Mouse (Mus musculus): Measurements from ENCODE around the gene Nlrx1. TPM values are rescaled to one million over a fixed set of nuclear protein-coding genes. Genes with fewer than 3 reads are reported as not detected.

The Nlrx1 gene
- polyA plus RNA-seq, 1 experiment: 8.4 TPM

DNA sequence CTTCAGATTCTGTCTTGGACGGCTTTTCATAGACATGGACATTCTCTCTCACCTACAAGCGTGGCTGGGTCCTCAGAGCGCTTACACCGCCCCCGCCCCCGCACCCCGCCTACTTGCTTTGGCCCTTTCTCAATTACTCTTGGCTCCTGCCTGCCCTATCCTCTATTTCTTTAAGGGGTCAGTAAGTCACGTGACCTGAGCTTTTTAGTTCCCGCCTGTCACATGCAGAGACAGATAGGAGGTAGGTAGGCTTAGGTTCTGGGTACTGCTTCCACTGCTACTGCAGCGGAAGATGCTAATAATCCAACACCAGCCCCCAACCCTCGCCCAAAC, 20.5 kb upstream of the Nlrx1 start:
- H3K4me3 ChIP-seq (ENCODE audit: extremely low read depth, insufficient read depth, insufficient read length): no peak overlapping the region
- no peak for DNase-seq (ENCODE audit: low read depth in 1 of 2, low spot score in 2 of 2)

GRCm38 (mm10) chr9:44288076-44288958, 19.9 kb upstream of the Nlrx1 start, which contains the start of gene Abcg4:
Abcg4 (minus strand) TSS chr9:44288615.
- H3K36me3 ChIP-seq (ENCODE audit: control insufficient read depth, insufficient read depth, low read length): peaks cover 5% of the 10 kb centered on the region; the same call in 1 of the 2 replicates
- H3K27me3 ChIP-seq (ENCODE audit: control insufficient read depth, insufficient read depth, low read length): peaks cover 23% of the 10 kb centered on the region
- 5% methylated on average over 38 of the region's 38 CpGs for WGBS
- peak within 1 kb of the TSS; percentile 47; the same call in 1 of the 2 replicates for H3K27ac ChIP-seq (ENCODE audit: insufficient read depth, low read length)
- DNase-seq (ENCODE audit: low read depth in 1 of 2, low spot score in 2 of 2): no peak
- TF ChIP-seq POLR2A (IDR thresholded peaks at IDR 0.05; ENCODE audit: low read depth, low read length) (no peak), CTCF (IDR thresholded peaks at IDR 0.05; ENCODE audit: extremely low read depth, insufficient read depth, insufficient read length, insufficient replicate concordance) (no peak)
- peak within 1 kb of the TSS; percentile 54 for H3K4me3 ChIP-seq (ENCODE audit: extremely low read depth, insufficient read depth, insufficient read length)
- peaks cover 15% of the 10 kb centered on the region for H3K4me1 ChIP-seq (ENCODE audit: control insufficient read depth, insufficient read depth, insufficient read length)

More for the DNA sequence above, 20.5 kb upstream of the Nlrx1 start:
- H3K36me3 ChIP-seq (ENCODE audit: control insufficient read depth, insufficient read depth, low read length): peaks cover 7% of the 10 kb centered on the region
- H3K27me3 ChIP-seq (ENCODE audit: control insufficient read depth, insufficient read depth, low read length): peaks cover 23% of the 10 kb centered on the region
- TF ChIP-seq CTCF (IDR thresholded peaks at IDR 0.05; ENCODE audit: extremely low read depth, insufficient read depth, insufficient read length, insufficient replicate concordance) (no peak), POLR2A (IDR thresholded peaks at IDR 0.05; ENCODE audit: low read depth, low read length) (no peak)
- 51% methylated on average over 11 of the region's 11 CpGs for WGBS
- peaks cover 15% of the 10 kb centered on the region for H3K4me1 ChIP-seq (ENCODE audit: control insufficient read depth, insufficient read depth, insufficient read length)
- 0 out of 2 replicates have a peak overlapping the region, but pooled peaks have one; percentile 47 for H3K27ac ChIP-seq (ENCODE audit: insufficient read depth, low read length)

DNA sequence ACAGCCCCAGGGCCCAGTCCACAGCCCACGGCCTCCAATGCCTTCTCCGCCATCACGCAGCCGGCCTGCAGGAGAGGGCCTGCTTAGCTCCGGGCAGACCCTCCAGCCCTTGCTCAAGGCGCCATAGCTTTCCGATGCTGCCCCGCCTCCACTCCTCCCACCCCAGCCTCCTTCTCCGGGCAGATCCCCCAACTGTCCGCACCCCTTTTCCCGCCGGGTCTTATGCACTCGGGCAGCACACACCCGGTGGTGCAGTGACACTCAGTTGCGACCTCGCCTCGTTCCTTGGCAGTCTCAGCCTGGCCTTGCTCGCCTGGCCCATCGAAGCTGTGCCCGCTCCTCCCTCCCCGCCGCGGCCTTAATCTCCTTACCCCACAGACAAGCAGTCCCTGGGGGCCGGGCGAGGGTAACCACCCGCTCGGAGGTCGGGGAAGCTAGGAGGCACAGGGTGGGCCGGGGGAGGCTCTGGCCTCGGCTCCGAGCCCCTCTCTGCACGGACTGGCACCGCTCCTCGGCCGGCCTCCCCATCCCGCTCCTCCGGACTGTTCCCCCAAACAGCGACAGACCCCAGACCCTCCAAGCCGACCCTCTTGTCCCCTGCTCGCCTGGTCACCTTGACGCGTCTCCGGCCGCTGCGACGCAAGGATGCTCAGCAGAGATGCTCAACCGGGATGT, 19.1 kb upstream of the Nlrx1 start:
- WGBS: 6% methylated on average over 47 of the region's 47 CpGs
- no peak for TF ChIP-seq CTCF (IDR thresholded peaks at IDR 0.05; ENCODE audit: extremely low read depth, insufficient read depth, insufficient read length, insufficient replicate concordance)
- TF ChIP-seq POLR2A (IDR thresholded peaks at IDR 0.05; ENCODE audit: low read depth, low read length): no peak
- Histone ChIP-seq H3K4me1 (ENCODE audit: control insufficient read depth, insufficient read depth, insufficient read length) (peaks cover 15% of the 10 kb centered on the region), H3K4me3 (ENCODE audit: extremely low read depth, insufficient read depth, insufficient read length) (peak overlapping the region; percentile 54), H3K27ac (ENCODE audit: insufficient read depth, low read length) (no peak overlapping the region), H3K36me3 (ENCODE audit: control insufficient read depth, insufficient read depth, low read length) (peaks cover 5% of the 10 kb centered on the region; the same call in 1 of the 2 replicates), H3K27me3 (ENCODE audit: control insufficient read depth, insufficient read depth, low read length) (peaks cover 23% of the 10 kb centered on the region)
- DNase-seq (ENCODE audit: low read depth in 1 of 2, low spot score in 2 of 2): no peak

GRCm38 (mm10) chr9:44287003-44287400, 18.6 kb upstream of the Nlrx1 start:
- WGBS: 13% methylated on average over 11 of the region's 11 CpGs
- H3K4me1 ChIP-seq (ENCODE audit: control insufficient read depth, insufficient read depth, insufficient read length): peaks cover 15% of the 10 kb centered on the region
- H3K27ac ChIP-seq (ENCODE audit: insufficient read depth, low read length): no peak overlapping the region
- DNase-seq (ENCODE audit: low read depth in 1 of 2, low spot score in 2 of 2): no peak
- H3K27me3 ChIP-seq (ENCODE audit: control insufficient read depth, insufficient read depth, low read length): peaks cover 23% of the 10 kb centered on the region
- TF ChIP-seq POLR2A (IDR thresholded peaks at IDR 0.05; ENCODE audit: low read depth, low read length) (no peak), CTCF (IDR thresholded peaks at IDR 0.05; ENCODE audit: extremely low read depth, insufficient read depth, insufficient read length, insufficient replicate concordance) (no peak)
- H3K36me3 ChIP-seq (ENCODE audit: control insufficient read depth, insufficient read depth, low read length): peaks cover 5% of the 10 kb centered on the region; the same call in 1 of the 2 replicates
- H3K4me3 ChIP-seq (ENCODE audit: extremely low read depth, insufficient read depth, insufficient read length): peak overlapping the region; percentile 54; the same call in 1 of the 2 replicates

GRCm38 (mm10) chr9:44286256-44286850, 18.0 kb upstream of the Nlrx1 start:
- Histone ChIP-seq H3K4me3 (ENCODE audit: extremely low read depth, insufficient read depth, insufficient read length) (no peak overlapping the region; the same call in 1 of the 2 replicates), H3K27ac (ENCODE audit: insufficient read depth, low read length) (no peak overlapping the region), H3K4me1 (ENCODE audit: control insufficient read depth, insufficient read depth, insufficient read length) (peaks cover 15% of the 10 kb centered on the region), H3K27me3 (ENCODE audit: control insufficient read depth, insufficient read depth, low read length) (peaks cover 23% of the 10 kb centered on the region), H3K36me3 (ENCODE audit: control insufficient read depth, insufficient read depth, low read length) (peaks cover 3% of the 10 kb centered on the region; the same call in 1 of the 2 replicates)
- no peak for DNase-seq (ENCODE audit: low read depth in 1 of 2, low spot score in 2 of 2)
- TF ChIP-seq CTCF (IDR thresholded peaks at IDR 0.05; ENCODE audit: extremely low read depth, insufficient read depth, insufficient read length, insufficient replicate concordance): no peak
- no peak for TF ChIP-seq POLR2A (IDR thresholded peaks at IDR 0.05; ENCODE audit: low read depth, low read length)
- WGBS: 20% methylated on average over 6 of the region's 6 CpGs

DNA sequence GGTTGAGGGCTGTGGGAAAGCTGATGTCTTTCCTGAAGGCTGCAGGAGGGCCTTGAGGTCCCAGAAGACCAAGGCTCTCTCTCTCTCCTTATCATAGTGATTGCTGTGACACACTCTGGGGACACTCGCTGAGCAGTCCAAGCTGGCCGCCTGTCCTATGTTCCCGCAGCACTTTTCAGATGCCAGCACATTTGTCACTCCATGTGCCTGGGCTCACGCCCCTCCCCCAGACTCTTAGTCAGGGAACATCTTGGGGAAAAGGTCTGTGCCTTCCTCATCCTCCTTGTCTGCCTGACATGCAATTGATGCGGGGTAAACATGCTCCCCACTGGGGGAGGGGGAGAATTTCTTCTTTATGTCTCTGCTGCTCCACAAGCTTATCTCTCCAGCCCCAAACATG, 14.8 kb upstream of the Nlrx1 start:
- Histone ChIP-seq H3K27me3 (ENCODE audit: control insufficient read depth, insufficient read depth, low read length) (peaks cover 12% of the 10 kb centered on the region), H3K4me3 (ENCODE audit: extremely low read depth, insufficient read depth, insufficient read length) (no peak overlapping the region), H3K36me3 (ENCODE audit: control insufficient read depth, insufficient read depth, low read length) (no peaks in the 10 kb centered on the region), H3K4me1 (ENCODE audit: control insufficient read depth, insufficient read depth, insufficient read length) (peaks cover 11% of the 10 kb centered on the region), H3K27ac (ENCODE audit: insufficient read depth, low read length) (no peak overlapping the region)
- TF ChIP-seq CTCF (IDR thresholded peaks at IDR 0.05; ENCODE audit: extremely low read depth, insufficient read depth, insufficient read length, insufficient replicate concordance): no peak
- TF ChIP-seq POLR2A (IDR thresholded peaks at IDR 0.05; ENCODE audit: low read depth, low read length): no peak
- no peak for DNase-seq (ENCODE audit: low read depth in 1 of 2, low spot score in 2 of 2)
- 82% methylated on average over 5 of the region's 5 CpGs for WGBS

All from spleen, adult 2 months (tissue).